Mouse (Mus musculus): Measurements from ENCODE around the gene Cideb. TPM values are rescaled to one million over a fixed set of nuclear protein-coding genes. Genes with fewer than 3 reads are reported as not detected.
A peak's percentile ranks its signal among the peaks of the same experiment; 100 is the strongest.

Gene Cideb
- total and polyA plus RNA-seq, 2 experiments from 2014 or later, result 0.43 to 0.54 TPM

GRCm38 (mm10) chr14:55724411-55724871, 33.8 kb downstream of the Cideb start:
- H3K4me1 ChIP-seq (ENCODE audit: insufficient read depth), result no peaks in the 10 kb centered on the region
- 0 out of 2 replicates have a peak, but pooled peaks cover 4% of the 10 kb centered on the region for H3K36me3 ChIP-seq (ENCODE audit: insufficient read depth)
- DNase-seq (no peak), ATAC-seq (no peak)
- H3K4me3 ChIP-seq (ENCODE audit: low read depth, low read length), result no peak overlapping the region
- no peak overlapping the region for H3K4me2 ChIP-seq (ENCODE audit: low read depth)
- H3K9me3 ChIP-seq (ENCODE audit: low read length), result no peaks in the 10 kb centered on the region
- H3K27me3 ChIP-seq (ENCODE audit: insufficient read depth, low read length), result no peaks in the 10 kb centered on the region
- H3K9ac ChIP-seq, result no peak overlapping the region
- TF ChIP-seq CTCF (IDR thresholded peaks at IDR 0.05; ENCODE audit: low read depth), result no peak
- H3K27ac ChIP-seq (ENCODE audit: low read depth, low read length), result no peak overlapping the region
- WGBS, result 60% methylated on average over 8 of the region's 8 CpGs

GRCm38 (mm10) chr14:55723433-55723832, 34.8 kb downstream of the Cideb start:
- WGBS, result 94% methylated on average over 7 of the region's 7 CpGs
- H3K36me3 ChIP-seq (ENCODE audit: insufficient read depth), result peaks cover 10% of the 10 kb centered on the region
- ATAC-seq, result no peak
- no peak overlapping the region for H3K4me3 ChIP-seq (ENCODE audit: low read depth, low read length)
- H3K9me3 ChIP-seq (ENCODE audit: low read length), result no peaks in the 10 kb centered on the region
- H3K4me1 ChIP-seq (ENCODE audit: insufficient read depth), result no peaks in the 10 kb centered on the region
- DNase-seq, result no peak
- H3K9ac ChIP-seq, result no peak overlapping the region
- no peak for TF ChIP-seq CTCF (IDR thresholded peaks at IDR 0.05; ENCODE audit: low read depth)
- no peak overlapping the region for H3K4me2 ChIP-seq (ENCODE audit: low read depth)
- H3K27me3 ChIP-seq (ENCODE audit: insufficient read depth, low read length), result no peaks in the 10 kb centered on the region
- no peak overlapping the region for H3K27ac ChIP-seq (ENCODE audit: low read depth, low read length)

DNA sequence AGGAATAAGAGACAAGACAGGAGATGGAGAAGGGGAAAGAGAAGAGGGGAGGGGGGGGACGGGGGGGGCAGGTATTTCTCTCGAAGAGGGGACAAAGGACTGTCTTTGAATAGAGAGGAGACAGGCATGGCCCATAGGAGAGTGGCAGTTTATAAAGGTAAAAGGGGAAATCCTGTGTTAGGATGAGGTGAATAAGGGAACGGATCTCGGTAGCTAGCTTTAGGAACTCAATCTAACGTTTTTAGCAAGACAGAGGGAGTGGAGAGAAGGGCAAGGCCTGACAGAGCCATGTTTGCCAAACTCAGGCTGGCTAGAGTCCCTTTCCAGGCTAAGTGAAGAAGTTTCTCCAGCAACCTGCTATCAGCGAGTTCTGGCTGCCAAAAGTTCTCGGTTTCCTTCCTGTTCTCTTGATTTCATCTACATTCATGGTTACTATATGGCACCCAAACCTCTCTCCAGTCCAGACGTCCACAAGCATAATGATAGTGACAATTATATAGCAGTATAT, 35.8 kb downstream of the Cideb start:
- peaks cover 16% of the 10 kb centered on the region for H3K36me3 ChIP-seq (ENCODE audit: insufficient read depth)
- TF ChIP-seq CTCF (IDR thresholded peaks at IDR 0.05; ENCODE audit: low read depth), result no peak
- ATAC-seq (peak; percentile 5), DNase-seq (no peak)
- H3K27me3 ChIP-seq (ENCODE audit: insufficient read depth, low read length), result no peaks in the 10 kb centered on the region
- peak overlapping the region; percentile 78 for H3K4me2 ChIP-seq (ENCODE audit: low read depth)
- H3K9me3 ChIP-seq (ENCODE audit: low read length), result no peaks in the 10 kb centered on the region
- H3K9ac ChIP-seq, result peak overlapping the region; percentile 76; the same call in 1 of the 2 replicates
- H3K4me1 ChIP-seq (ENCODE audit: insufficient read depth), result no peaks in the 10 kb centered on the region
- H3K27ac ChIP-seq (ENCODE audit: low read depth, low read length), result peak overlapping the region; percentile 79; the same call in 1 of the 2 replicates
- H3K4me3 ChIP-seq (ENCODE audit: low read depth, low read length), result peak overlapping the region; percentile 57
- WGBS, result 41% methylated on average over 8 of the region's 8 CpGs

GRCm38 (mm10) chr14:55721700-55722437, 36.4 kb downstream of the Cideb start, which contains the start of gene Rabggta:
Gene Rabggta, minus strand, starts transcription at chr14:55722263.
- WGBS, result under 1% methylated on average over 50 of the region's 50 CpGs
- no peaks in the 10 kb centered on the region for H3K27me3 ChIP-seq (ENCODE audit: insufficient read depth, low read length)
- peak; percentile 98 for TF ChIP-seq CTCF (IDR thresholded peaks at IDR 0.05; ENCODE audit: low read depth)
- no peaks in the 10 kb centered on the region for H3K4me1 ChIP-seq (ENCODE audit: insufficient read depth)
- H3K36me3 ChIP-seq (ENCODE audit: insufficient read depth), result peaks cover 22% of the 10 kb centered on the region
- ATAC-seq (peak; percentile 97), DNase-seq (peak; percentile 95)
- H3K9me3 ChIP-seq (ENCODE audit: low read length), result no peaks in the 10 kb centered on the region
- H3K27ac ChIP-seq (ENCODE audit: low read depth, low read length), result peak within 1 kb of the TSS; percentile 79
- peak within 1 kb of the TSS; percentile 78 for H3K4me2 ChIP-seq (ENCODE audit: low read depth)
- H3K9ac ChIP-seq, result peak within 1 kb of the TSS; percentile 76
- peak within 1 kb of the TSS; percentile 57 for H3K4me3 ChIP-seq (ENCODE audit: low read depth, low read length)

DNA sequence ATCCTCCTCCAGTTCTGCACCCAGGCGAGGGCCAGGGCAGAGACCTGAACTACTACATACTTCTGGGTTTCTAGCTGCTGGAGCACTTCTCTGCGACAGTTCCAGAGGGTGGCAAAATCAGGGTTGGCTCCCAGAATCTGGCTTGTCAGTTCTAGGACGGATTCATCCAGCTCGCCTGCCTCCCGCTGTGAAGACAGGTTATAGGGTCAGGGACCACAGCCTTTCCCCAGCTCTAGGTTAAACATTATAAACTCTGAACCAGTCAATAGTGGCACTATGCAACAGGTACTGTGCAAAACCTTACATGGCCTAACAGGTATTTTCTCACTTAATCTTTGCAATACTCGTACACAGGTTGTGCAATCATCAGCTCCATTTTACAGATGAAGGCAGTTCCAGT, 37.2 kb downstream of the Cideb start:
- peak overlapping the region; percentile 57 for H3K4me3 ChIP-seq (ENCODE audit: low read depth, low read length)
- H3K4me1 ChIP-seq (ENCODE audit: insufficient read depth), result no peaks in the 10 kb centered on the region
- TF ChIP-seq CTCF (IDR thresholded peaks at IDR 0.05; ENCODE audit: low read depth), result no peak
- H3K36me3 ChIP-seq (ENCODE audit: insufficient read depth), result peaks cover 29% of the 10 kb centered on the region
- H3K9ac ChIP-seq, result peak overlapping the region; percentile 76
- H3K4me2 ChIP-seq (ENCODE audit: low read depth), result peak overlapping the region; percentile 78
- ATAC-seq (no peak), DNase-seq (no peak)
- H3K9me3 ChIP-seq (ENCODE audit: low read length), result no peaks in the 10 kb centered on the region
- H3K27me3 ChIP-seq (ENCODE audit: insufficient read depth, low read length), result no peaks in the 10 kb centered on the region
- peak overlapping the region; percentile 79; the same call in 1 of the 2 replicates for H3K27ac ChIP-seq (ENCODE audit: low read depth, low read length)
- 82% methylated on average over 6 of the region's 6 CpGs for WGBS

- 87% methylated on average over 12 of the region's 12 CpGs for WGBS
- Histone ChIP-seq H3K4me1 (ENCODE audit: insufficient read depth) (no peaks in the 10 kb centered on the region), H3K9me3 (ENCODE audit: low read length) (no peaks in the 10 kb centered on the region), H3K4me3 (ENCODE audit: low read depth, low read length) (no peak overlapping the region), H3K36me3 (ENCODE audit: insufficient read depth) (peaks cover 31% of the 10 kb centered on the region), H3K4me2 (ENCODE audit: low read depth) (no peak overlapping the region), H3K27ac (ENCODE audit: low read depth, low read length) (no peak overlapping the region), H3K27me3 (ENCODE audit: insufficient read depth, low read length) (no peaks in the 10 kb centered on the region), H3K9ac (no peak overlapping the region)
- TF ChIP-seq CTCF (IDR thresholded peaks at IDR 0.05; ENCODE audit: low read depth), result no peak
- DNase-seq, result no peak
- no peak for ATAC-seq
Observed at GRCm38 (mm10) chr14:55720666-55721065, 37.6 kb downstream of the Cideb start.

DNA sequence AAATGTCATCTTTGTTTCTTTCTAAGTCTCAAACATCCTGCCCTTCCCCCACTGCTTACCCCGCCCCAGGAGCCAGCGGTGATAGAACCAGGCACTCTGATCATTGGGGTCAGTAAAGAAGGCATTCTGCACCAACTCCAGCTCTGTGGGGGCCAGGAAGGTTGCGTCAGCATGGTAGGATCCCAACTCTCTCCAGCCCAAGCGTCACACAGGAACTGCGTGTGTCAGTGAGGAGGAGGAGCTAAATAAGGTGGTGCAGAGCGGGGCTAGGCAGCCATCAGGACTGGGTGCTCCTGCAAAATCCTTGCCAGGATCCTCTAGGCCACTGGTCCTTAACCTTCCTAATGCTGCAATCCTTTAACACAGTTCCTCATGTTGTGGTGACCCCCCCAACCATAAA, 38.5 kb downstream of the Cideb start:
- H3K27me3 ChIP-seq (ENCODE audit: insufficient read depth, low read length), result no peaks in the 10 kb centered on the region
- H3K9ac ChIP-seq, result no peak overlapping the region
- ATAC-seq (no peak), DNase-seq (no peak)
- no peaks in the 10 kb centered on the region for H3K4me1 ChIP-seq (ENCODE audit: insufficient read depth)
- no peak overlapping the region for H3K4me3 ChIP-seq (ENCODE audit: low read depth, low read length)
- H3K9me3 ChIP-seq (ENCODE audit: low read length), result no peaks in the 10 kb centered on the region
- no peak overlapping the region for H3K4me2 ChIP-seq (ENCODE audit: low read depth)
- H3K36me3 ChIP-seq (ENCODE audit: insufficient read depth), result peaks cover 31% of the 10 kb centered on the region
- no peak for TF ChIP-seq CTCF (IDR thresholded peaks at IDR 0.05; ENCODE audit: low read depth)
- 91% methylated on average over 6 of the region's 6 CpGs for WGBS
- H3K27ac ChIP-seq (ENCODE audit: low read depth, low read length), result no peak overlapping the region
